ENCODE assay signal across 17 mouse cellular contexts in the genomic region with DNA sequence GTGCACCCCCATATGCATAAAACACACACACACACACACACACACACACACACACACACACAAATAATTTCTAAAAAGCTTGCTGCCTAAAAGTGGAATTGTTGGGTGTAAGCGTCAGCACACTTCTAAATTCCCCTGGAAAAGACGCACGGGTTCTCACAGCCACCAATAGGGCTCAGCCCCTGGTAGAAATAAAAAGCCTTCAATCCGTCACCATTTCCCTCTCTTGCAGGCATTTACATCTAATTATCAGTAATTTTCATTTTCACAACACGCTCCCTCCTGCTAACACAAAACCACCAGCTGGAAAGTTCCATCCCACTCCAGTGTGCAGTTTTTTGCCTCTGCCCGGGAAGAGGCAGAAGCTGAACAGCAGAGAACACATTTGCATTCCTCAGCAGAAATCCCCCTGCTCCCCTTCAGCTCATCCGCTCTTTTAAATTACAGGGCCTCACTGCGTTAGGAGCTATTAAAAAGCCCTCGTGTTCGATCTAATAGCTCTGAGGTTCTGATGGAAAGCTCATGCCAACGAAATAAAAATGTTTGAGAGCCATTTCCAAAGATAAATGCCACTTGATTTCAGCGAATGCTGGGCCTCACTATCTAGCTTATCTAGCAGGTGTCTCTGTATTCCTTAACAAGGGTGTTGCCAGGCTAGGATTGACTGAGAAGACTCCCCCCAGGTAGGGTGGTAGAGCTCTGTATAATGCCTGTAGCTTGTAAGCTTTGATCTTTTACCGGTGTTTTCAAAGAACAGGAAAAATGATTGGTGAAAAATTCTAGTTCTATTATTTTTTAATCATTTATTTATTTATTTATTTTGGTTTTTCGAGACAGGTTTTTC. TPM values are rescaled to one million over a fixed set of nuclear protein-coding genes. Genes with fewer than 3 reads are reported as not detected.
DNase-seq lines count a peak whose midpoint lies in the region; ATAC-seq lines count a peak whose summit lies in the region.
"Had no signal": no experiment of that assay in that cellular context is flagged by ENCODE, and none has a peak within 500 bp of the region (broad histone marks: within the 10 kb centered on the region; RNA-seq: fewer than 3 reads in every experiment).

No protein-coding gene starts in this region.

- H3K36me3 ChIP-seq in forebrain, embryonic 12.5 days (replicated peaks), result no peaks in the 10 kb centered on the region
- no peaks in the 10 kb centered on the region for H3K36me3 ChIP-seq in forebrain, embryonic 10.5 days (replicated peaks)
- no peaks in the 10 kb centered on the region for H3K36me3 ChIP-seq in midbrain, embryonic 13.5 days
- no peaks in the 10 kb centered on the region for H3K36me3 ChIP-seq in midbrain, embryonic 11.5 days (ENCODE audit: control insufficient read depth, insufficient read depth, low read length)
- H3K36me3 ChIP-seq in hindbrain, embryonic 16.5 days (ENCODE audit: control insufficient read depth, insufficient read depth, low read length), result no peaks in the 10 kb centered on the region
- no peaks in the 10 kb centered on the region for H3K36me3 ChIP-seq in neural tube, embryonic 14.5 days (ENCODE audit: control insufficient read depth, insufficient read depth, low read length)
- H3K36me3 ChIP-seq: liver, embryonic 12.5 days; midbrain, embryonic 12.5 days had no signal

- DNase-seq in forebrain, embryonic 10.5 days (ENCODE audit: extremely low spot score, low spot score), result no peak
- DNase-seq in midbrain, embryonic 11.5 days (ENCODE audit: low spot score, missing footprints), result no peak
- DNase-seq in gastrocnemius, postnatal 10 days, result no peak
- DNase-seq in lung, postnatal 10 days, result no peak
- DNase-seq: adrenal gland, postnatal 36 days; cerebellum, adult 11 months; gastrocnemius, adult 2 months; heart, adult 18-20 months; kidney, adult 9 months; left cerebral cortex, postnatal 4 days had no signal

- WGBS in forebrain, embryonic 12.5 days, result 55% methylated on average over 14 of the region's 14 CpGs
- WGBS in forebrain, embryonic 10.5 days, result 80% methylated on average over 14 of the region's 14 CpGs
- WGBS in midbrain, embryonic 13.5 days, result 62% methylated on average over 14 of the region's 14 CpGs
- WGBS in midbrain, embryonic 11.5 days, result 74% methylated on average over 14 of the region's 14 CpGs
- 59% methylated on average over 14 of the region's 14 CpGs for WGBS in hindbrain, embryonic 16.5 days
- WGBS in neural tube, embryonic 14.5 days, result 52% methylated on average over 14 of the region's 14 CpGs

- no peaks in the 10 kb centered on the region for H3K9me3 ChIP-seq in forebrain, embryonic 12.5 days
- no peaks in the 10 kb centered on the region for H3K9me3 ChIP-seq in forebrain, embryonic 10.5 days
- no peaks in the 10 kb centered on the region for H3K9me3 ChIP-seq in midbrain, embryonic 13.5 days
- no peaks in the 10 kb centered on the region for H3K9me3 ChIP-seq in midbrain, embryonic 11.5 days (ENCODE audit: control insufficient read depth, low read length)
- H3K9me3 ChIP-seq in hindbrain, embryonic 16.5 days (ENCODE audit: control insufficient read depth, low read length), result no peaks in the 10 kb centered on the region
- H3K9me3 ChIP-seq in neural tube, embryonic 14.5 days (ENCODE audit: control insufficient read depth, low read length), result no peaks in the 10 kb centered on the region
- H3K9me3 ChIP-seq: liver, embryonic 12.5 days; midbrain, embryonic 12.5 days had no signal

- no peak overlapping the region for H3K4me3 ChIP-seq in forebrain, embryonic 12.5 days (replicated peaks)
- no peak overlapping the region for H3K4me3 ChIP-seq in forebrain, embryonic 10.5 days
- H3K4me3 ChIP-seq in midbrain, embryonic 13.5 days (replicated peaks), result no peak overlapping the region
- no peak overlapping the region for H3K4me3 ChIP-seq in midbrain, embryonic 11.5 days (ENCODE audit: low read depth, low read length)
- no peak overlapping the region for H3K4me3 ChIP-seq in hindbrain, embryonic 16.5 days (ENCODE audit: low read length)
- no peak overlapping the region for H3K4me3 ChIP-seq in neural tube, embryonic 14.5 days (ENCODE audit: low read depth, low read length)
- H3K4me3 ChIP-seq: gastrocnemius, adult 2 months; liver, embryonic 12.5 days; midbrain, embryonic 12.5 days had no signal

- no peak overlapping the region for H3K9ac ChIP-seq in forebrain, embryonic 12.5 days
- 0 out of 2 replicates have a peak overlapping the region, but pooled peaks have one; percentile 1 for H3K9ac ChIP-seq in midbrain, embryonic 13.5 days (replicated peaks)
- no peak overlapping the region for H3K9ac ChIP-seq in midbrain, embryonic 11.5 days (ENCODE audit: low read length)
- no peak overlapping the region for H3K9ac ChIP-seq in hindbrain, embryonic 16.5 days (ENCODE audit: low read depth, low read length)
- H3K9ac ChIP-seq in neural tube, embryonic 14.5 days (replicated peaks; ENCODE audit: low read depth, low read length), result no peak overlapping the region
- H3K9ac ChIP-seq: liver, embryonic 12.5 days; midbrain, embryonic 12.5 days had no signal

- H3K27me3 ChIP-seq in forebrain, embryonic 12.5 days, result no peaks in the 10 kb centered on the region
- H3K27me3 ChIP-seq in forebrain, embryonic 10.5 days (ENCODE audit: poor library complexity, severe bottlenecking), result no peaks in the 10 kb centered on the region
- no peaks in the 10 kb centered on the region for H3K27me3 ChIP-seq in midbrain, embryonic 13.5 days
- no peaks in the 10 kb centered on the region for H3K27me3 ChIP-seq in midbrain, embryonic 11.5 days (ENCODE audit: control insufficient read depth, insufficient read depth, low read length)
- H3K27me3 ChIP-seq in hindbrain, embryonic 16.5 days (replicated peaks; ENCODE audit: control insufficient read depth, insufficient read depth, low read length), result no peaks in the 10 kb centered on the region
- H3K27me3 ChIP-seq in neural tube, embryonic 14.5 days (ENCODE audit: control insufficient read depth, insufficient read depth, low read length), result no peaks in the 10 kb centered on the region
- H3K27me3 ChIP-seq: midbrain, embryonic 12.5 days had no signal

- peak; percentile 44; the same call in 1 of the 2 replicates for ATAC-seq in forebrain, embryonic 12.5 days (ENCODE audit: low FRiP score)
- ATAC-seq in midbrain, embryonic 13.5 days, result no peak
- no peak for ATAC-seq in midbrain, embryonic 11.5 days (ENCODE audit: low FRiP score)
- peak; percentile 87 for ATAC-seq in hindbrain, embryonic 16.5 days
- peak; percentile 71; the same call in 1 of the 2 replicates for ATAC-seq in neural tube, embryonic 14.5 days (ENCODE audit: low read depth)
- ATAC-seq: liver, embryonic 12.5 days; lung, postnatal 0 days had no signal

- H3K4me2 ChIP-seq in forebrain, embryonic 12.5 days, result no peak overlapping the region
- no peak overlapping the region for H3K4me2 ChIP-seq in midbrain, embryonic 13.5 days (replicated peaks)
- H3K4me2 ChIP-seq in midbrain, embryonic 11.5 days, result no peak overlapping the region
- H3K4me2 ChIP-seq in hindbrain, embryonic 16.5 days (ENCODE audit: low read length), result no peak overlapping the region
- no peak overlapping the region for H3K4me2 ChIP-seq in neural tube, embryonic 14.5 days (ENCODE audit: low read depth, low read length)
- H3K4me2 ChIP-seq: liver, embryonic 12.5 days; midbrain, embryonic 12.5 days had no signal

- peak overlapping the region; percentile 51; the same call in 1 of the 2 replicates for H3K27ac ChIP-seq in forebrain, embryonic 12.5 days
- H3K27ac ChIP-seq in forebrain, embryonic 10.5 days, result no peak overlapping the region
- no peak overlapping the region for H3K27ac ChIP-seq in midbrain, embryonic 13.5 days
- H3K27ac ChIP-seq in midbrain, embryonic 11.5 days (ENCODE audit: low read depth, low read length), result no peak overlapping the region
- H3K27ac ChIP-seq in hindbrain, embryonic 16.5 days (ENCODE audit: low read depth, low read length), result no peak overlapping the region; the same call in 1 of the 2 replicates
- peak overlapping the region; percentile 52; the same call in 1 of the 2 replicates for H3K27ac ChIP-seq in neural tube, embryonic 14.5 days (ENCODE audit: low read depth, low read length)
- H3K27ac ChIP-seq: gastrocnemius, adult 2 months; liver, embryonic 12.5 days; midbrain, embryonic 12.5 days had no signal

- H3K4me1 ChIP-seq in forebrain, embryonic 12.5 days, result no peaks in the 10 kb centered on the region; the same call in 1 of the 2 replicates
- no peaks in the 10 kb centered on the region for H3K4me1 ChIP-seq in forebrain, embryonic 10.5 days
- peaks cover 8% of the 10 kb centered on the region for H3K4me1 ChIP-seq in midbrain, embryonic 13.5 days (replicated peaks)
- H3K4me1 ChIP-seq in midbrain, embryonic 11.5 days (ENCODE audit: control insufficient read depth, insufficient read depth, low read length), result no peaks in the 10 kb centered on the region
- no peaks in the 10 kb centered on the region for H3K4me1 ChIP-seq in hindbrain, embryonic 16.5 days (ENCODE audit: control insufficient read depth, insufficient read depth, low read depth, low read length)
- no peaks in the 10 kb centered on the region for H3K4me1 ChIP-seq in neural tube, embryonic 14.5 days (ENCODE audit: control insufficient read depth, insufficient read depth, low read length)
- H3K4me1 ChIP-seq: liver, embryonic 12.5 days; midbrain, embryonic 12.5 days had no signal

RNA-seq across cellular contexts. Expression of gene Tamm41, which starts 6.2 kb away (rescaled TPM):
- 68.5 and 71.0 TPM in 2 replicates for polyA plus RNA-seq in forebrain, embryonic 12.5 days (2016; fragmentation: Nextera tagmentation; extraction: Ambion mirVana)
- polyA plus RNA-seq in forebrain, embryonic 10.5 days (2016; fragmentation: Nextera tagmentation; extraction: Ambion mirVana), result 103 and 104 TPM in 2 replicates
- 50.8 and 55.5 TPM in 2 replicates for polyA plus RNA-seq in midbrain, embryonic 13.5 days (2015; fragmentation: Nextera tagmentation; extraction: Ambion mirVana)
- 71.2 and 76.9 TPM in 2 replicates for polyA plus RNA-seq in midbrain, embryonic 11.5 days (2014; fragmentation: Nextera tagmentation; extraction: Ambion mirVana)
- 46.7 and 48.6 TPM in 2 replicates for polyA plus RNA-seq in hindbrain, embryonic 16.5 days (2015; fragmentation: Nextera tagmentation; extraction: Ambion mirVana)
- 51.5 and 55.8 TPM in 2 replicates for polyA plus RNA-seq in neural tube, embryonic 14.5 days (2014; fragmentation: Nextera tagmentation; extraction: Ambion mirVana)
- 10 to 100 TPM; 11.9 to 16.4 TPM for total RNA-seq in gastrocnemius, postnatal 10 days (2021)

Comparison
In these comparisons a context has a peak if more than half of its experiments do, and no peak if none do; other contexts are left out.
1. H3K27ac ChIP-seq: peak in forebrain, embryonic 12.5 days (single experiment) and neural tube, embryonic 14.5 days (single experiment); none in forebrain, embryonic 10.5 days (single experiment), midbrain, embryonic 13.5 days (single experiment), midbrain, embryonic 11.5 days (single experiment) and hindbrain, embryonic 16.5 days (single experiment).
2. ATAC-seq: peak in forebrain, embryonic 12.5 days (single experiment), hindbrain, embryonic 16.5 days (single experiment) and neural tube, embryonic 14.5 days (single experiment); none in midbrain, embryonic 13.5 days (single experiment) and midbrain, embryonic 11.5 days (single experiment).